Mouse (Mus musculus) kidney, adult 2 months (tissue): ENCODE data around the gene Arhgap1.

Source experiments
- CTCF ChIP-seq: fragments of 200-500 bp; conservative IDR thresholded peaks from 2 replicates; pipeline ENCODE4 v1.5.1; 2011; ENCODE audit warnings: low read depth, mild to moderate bottlenecking, control low read depth, low read length, moderate library complexity, mixed read lengths; ENCODE audit not compliant: insufficient read depth, insufficient read length
- POLR2A ChIP-seq: fragments of 200-500 bp; IDR thresholded peaks from one replicate; pipeline ENCODE4 v1.6.1; 2011; ENCODE audit warnings: low read depth, low read length, control low read depth

DNA sequence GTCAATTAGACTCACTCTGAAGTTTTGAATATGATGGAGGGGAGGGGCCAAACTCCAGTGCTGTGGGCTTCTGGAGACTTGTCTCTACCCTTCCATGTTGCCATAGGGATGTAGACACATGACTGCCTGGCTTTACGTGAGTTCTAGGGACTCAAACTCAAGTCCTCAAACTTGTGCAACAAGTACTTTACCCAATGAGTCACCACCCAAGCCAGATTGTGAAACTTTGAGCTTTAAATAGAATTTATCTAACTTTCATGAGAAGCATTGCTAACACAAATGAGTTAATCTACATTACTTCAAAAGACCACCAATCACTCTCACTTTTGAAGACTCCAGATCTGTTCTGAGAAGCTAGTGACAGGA is 46.5 kb downstream of the Arhgap1 start:
- TF ChIP-seq CTCF (no peak), POLR2A (no peak)
